Mouse (Mus musculus) naive thymus-derived CD4-positive, alpha-beta T cell, adult 2 months (primary cell): ENCODE results near the gene Lrit2.

Source experiments
- DNase-seq: peaks from one replicate; pipeline ENCODE4 v3.0.0-alpha.2; 2011; ENCODE audit warnings: low read depth

Gene Lrit2

DNA sequence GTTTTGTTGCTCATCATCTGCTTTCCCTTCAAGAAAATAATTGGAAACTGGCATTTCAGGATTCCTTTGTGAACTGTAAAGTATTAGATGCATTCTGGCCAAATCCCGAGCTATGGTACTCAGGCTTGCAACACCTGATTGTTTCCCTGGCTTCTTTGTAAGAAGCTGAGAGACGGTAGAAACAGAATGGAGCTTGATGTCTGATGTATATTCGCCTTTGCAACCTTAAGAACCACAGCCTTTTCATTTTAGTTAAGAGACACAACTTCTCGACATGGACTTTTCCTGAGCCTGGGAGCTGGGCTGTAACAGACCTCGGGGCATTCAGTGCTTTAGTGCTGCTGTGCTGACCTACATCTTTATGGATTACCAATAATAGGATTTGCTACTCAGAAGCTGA is at the start of gene Lrit2:
Lrit2 (plus strand) TSS at position 301 of the 400 bp plus-strand sequence.
- no peak for DNase-seq

DNA sequence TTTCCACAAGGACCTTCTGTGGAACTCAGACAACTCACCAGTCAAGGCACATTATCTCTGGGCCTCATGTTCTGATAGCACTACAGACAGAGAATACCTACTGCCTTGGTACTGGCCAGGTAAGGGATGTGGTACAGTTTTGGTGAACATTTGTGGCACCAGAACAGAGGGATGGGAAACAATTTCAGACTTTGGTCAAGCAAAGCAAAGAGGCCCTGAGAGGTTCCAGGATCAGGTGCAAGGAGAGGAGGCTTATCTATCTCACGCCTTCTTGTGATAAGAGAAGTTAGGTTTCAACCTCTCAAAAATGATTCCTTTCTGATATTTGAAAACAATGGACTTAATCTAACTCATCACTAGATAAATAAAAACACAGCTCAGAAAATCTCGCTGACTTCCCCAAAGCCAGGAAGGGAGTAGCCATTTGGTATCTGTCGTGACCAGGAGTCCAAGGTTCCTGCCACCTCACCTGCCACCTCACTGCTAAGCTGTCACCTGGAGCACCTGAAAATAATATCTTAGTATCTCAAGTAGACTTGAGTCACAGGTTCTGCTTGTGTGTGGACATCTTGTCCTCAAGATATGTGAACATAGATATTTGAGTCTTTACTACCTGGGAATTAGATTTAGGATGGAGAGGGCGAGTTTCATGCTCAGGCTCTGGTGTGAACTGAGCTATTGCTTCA is 40.3 kb upstream of the Lrit2 start:
- no peak for DNase-seq

DNA sequence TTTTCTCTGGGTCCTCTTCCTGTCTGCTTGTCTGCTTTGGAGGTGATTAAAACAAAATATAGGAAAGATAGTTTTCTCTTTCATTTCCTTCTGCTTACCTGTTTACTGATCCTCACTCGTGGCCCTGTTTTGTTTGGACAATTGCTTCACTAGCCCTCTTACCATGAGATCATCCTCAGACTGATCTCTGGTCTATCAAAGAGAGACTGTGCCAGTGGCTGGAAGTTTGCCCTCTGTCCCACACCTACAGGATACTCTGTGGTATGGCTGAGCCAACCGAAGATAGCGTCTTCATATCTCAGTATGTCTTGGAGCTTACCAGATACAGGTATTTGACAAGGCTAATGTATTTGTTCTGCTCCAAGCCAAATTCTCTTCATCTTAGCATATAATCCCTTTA is 39.8 kb upstream of the Lrit2 start:
- no peak for DNase-seq

DNA sequence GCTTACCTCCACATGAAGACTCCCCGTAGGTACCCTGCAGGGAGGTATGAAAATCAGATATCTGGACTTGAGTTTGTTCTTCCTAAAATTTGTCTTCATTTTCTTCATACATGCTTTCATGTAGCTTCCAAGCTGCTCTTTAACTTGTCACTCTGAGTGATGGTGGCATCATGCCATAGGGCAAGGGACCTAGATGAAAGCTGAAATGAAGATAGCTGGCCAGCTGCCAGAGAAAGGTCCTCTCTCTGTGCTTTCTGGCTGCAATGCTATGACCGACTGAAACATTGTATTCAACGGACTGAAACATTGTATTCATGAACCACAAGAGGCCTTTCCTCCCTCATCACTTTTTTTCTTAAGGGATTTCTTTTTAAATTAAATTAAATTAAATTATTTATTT is 39.2 kb upstream of the Lrit2 start:
- DNase-seq, result no peak

DNA sequence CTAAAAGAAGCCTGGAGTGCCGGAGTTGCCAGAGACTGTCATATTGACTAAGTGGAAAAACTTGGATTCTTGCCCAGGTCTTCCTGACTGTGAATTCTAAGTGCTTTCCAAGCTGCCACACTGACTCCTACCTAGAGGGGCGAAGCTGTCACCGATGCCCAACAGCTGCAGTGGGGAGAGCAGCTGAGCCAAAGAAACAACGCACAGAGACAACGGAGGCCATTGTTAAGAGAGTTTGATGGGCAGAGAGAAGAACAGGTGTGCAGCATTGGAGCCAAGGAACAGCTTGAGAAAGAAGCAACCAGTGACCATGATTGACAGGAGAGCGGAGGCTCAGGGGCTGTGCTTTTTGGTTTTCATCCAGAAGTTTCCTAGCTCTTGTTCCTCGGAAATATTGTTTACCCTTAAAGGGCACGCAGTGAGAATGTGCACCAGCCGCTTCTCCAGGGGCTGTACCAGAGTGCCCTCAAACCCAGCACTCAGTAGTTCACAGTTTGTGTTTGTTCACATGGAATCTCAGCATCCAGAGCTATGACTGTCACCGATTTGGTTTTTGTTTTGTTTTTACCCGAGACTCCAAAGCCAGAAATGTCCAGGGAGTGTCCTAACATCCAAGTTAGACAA is 35.1 kb upstream of the Lrit2 start:
- DNase-seq, result no peak

DNA sequence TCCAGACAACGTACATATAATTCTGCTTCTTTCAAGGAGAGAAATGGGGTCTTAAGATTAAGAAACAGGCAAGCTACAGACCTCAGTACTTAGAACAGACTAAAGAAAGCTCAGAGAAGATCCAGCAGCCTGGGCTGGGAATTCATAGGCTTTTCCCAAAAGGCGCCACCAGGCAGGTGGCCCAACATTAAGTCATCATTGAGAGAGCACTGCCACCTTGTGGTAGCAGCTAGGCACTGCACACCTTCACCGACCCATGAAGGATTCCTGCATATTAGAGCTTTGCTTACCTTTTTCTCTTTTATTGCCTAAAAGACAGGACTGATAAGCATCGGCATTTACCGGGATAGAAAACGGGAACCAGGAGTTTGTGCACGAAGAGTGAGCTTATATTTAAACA is 34.5 kb upstream of the Lrit2 start:
- peak; percentile 71 for DNase-seq

DNA sequence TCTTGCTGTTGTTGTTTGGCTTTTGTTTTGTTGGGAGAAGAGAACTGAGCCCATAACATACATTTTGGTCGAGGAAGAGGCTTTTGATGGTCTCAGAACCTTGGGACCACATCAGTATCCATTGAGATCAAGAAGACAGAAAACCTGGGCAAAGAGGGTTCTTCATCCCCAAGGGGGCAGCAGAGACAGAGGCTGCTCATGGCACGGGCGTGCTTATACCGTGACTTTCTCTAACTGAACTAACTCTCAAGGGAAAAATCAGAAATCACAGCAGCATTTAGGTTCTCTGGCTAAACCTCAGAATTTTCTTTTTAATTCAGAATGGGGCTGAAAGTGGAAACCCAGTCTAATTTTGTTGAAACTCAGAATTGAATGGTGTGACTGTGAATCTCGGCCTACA is 33.3 kb upstream of the Lrit2 start:
- DNase-seq, result no peak

DNA sequence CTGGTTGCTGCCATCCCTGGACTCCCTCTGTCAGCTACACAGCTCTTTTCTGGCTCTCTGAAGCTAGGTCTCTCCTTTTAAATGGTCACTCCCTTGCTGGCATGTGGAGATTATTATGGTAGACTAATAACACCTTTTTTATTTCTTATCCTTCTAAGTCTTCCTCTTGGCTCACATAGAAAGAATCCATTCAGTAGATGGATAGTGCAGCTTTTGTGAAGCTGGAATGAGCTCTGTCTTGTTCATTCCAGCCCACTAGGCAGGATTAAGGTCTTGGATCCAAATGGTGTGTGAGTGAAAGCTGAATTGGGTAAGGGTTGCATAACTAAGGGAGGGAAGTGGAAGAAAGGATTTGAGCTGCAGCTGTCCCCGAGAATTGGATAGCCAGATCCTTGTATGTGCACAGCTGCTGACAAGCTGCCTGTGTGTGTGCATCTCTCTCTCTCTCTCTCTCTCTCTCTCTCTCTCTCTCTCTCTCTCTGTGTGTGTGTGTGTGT is 18.8 kb upstream of the Lrit2 start, which contains the start of gene Rgr:
Rgr (minus strand) TSS at position 51 of the 497 bp plus-strand sequence.
- no peak for DNase-seq

DNA sequence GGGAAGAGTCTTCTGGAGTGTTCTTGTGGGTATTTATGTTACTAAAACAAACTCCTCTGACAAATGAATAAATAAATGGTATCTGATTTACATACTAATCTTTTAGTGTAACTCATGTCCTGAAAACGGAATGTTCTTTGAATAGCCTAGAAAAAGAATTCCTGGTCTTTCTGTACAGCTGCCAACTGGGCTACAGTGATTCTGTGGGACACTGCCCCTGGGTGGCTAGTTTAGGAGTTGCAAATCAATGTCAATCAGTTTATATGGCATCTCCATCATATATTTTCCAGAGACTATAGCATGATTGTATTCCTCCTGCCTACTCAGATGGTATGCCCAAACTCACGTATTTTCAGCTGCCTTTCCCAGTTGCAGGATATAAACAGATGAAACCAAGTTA is 2.9 kb upstream of the Lrit2 start:
- no peak for DNase-seq

DNA sequence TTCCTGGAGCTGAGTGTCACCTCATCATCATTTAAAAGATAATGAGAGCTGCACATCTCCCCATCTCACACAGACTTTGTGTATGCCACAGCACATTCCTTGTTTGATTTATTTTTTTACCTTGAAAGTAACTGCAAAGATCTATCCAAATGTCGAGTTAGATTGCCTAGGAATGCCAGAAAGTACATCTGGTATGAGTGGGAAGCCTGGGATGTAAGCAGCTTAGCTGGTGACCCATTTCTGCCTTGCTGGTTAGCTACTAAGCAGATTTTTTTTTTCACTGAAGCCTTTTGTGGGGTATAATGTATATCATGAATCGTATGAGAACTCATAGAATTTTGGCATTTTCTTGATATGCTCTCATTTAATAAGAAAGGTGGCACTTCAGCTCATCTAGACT is 1.1 kb upstream of the Lrit2 start:
- no peak for DNase-seq

DNA sequence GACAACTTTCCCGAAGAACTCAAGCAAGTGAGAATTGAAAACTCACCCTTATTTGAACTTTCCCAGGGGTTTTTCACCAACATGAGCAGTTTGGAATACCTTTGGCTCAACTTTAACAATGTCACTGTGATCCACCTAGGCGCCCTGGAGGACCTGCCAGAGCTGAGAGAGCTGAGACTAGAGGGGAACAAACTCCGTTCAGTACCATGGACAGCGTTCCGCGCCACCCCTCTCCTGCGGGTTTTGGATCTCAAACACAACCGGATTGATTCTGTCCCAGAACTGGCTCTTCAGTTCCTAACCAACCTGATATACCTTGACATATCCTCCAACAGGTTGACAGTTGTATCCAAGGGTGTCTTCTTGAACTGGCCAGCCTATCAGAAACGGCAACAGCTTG is 787 bp downstream of the Lrit2 start:
- DNase-seq, result no peak

DNA sequence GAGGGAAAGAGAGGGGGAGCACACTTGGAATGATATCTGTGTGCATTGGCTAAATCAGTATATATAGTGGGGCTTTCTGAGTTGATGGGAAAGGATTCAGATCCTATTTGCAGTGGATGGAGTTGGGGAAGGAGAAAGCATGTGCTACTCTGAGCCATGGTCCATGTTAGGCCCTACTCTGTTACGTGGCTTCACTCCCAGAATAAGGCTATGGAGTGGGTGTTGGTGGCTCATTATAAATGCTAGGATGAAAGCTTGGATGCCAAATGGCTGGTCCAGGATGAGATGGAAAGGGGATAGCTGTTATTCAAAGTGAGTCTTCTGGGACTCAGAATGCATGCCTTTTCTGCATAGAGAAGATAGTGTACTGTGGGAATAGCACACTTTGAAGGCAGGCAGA is 13.0 kb downstream of the Lrit2 start:
- DNase-seq, result no peak

DNA sequence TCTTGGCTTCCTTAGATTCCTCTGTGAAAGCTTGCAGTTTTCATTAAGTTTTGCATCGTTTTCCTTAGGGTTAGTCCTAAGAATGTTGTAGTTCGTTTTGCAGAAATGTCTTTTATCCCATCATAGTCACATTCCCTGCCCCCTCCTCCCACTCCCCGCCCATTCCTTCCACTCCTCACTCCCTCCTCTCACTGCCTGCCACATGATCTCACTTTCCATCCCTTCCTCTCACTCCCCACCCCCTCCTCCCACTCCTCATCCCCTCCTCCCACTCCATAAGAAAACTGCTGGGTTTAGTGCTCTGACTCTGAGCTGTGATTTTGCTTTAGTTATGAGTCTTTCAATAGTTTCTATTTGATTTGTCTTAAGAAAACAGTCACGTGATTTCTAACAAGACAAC is 16.0 kb downstream of the Lrit2 start:
- DNase-seq, result no peak

DNA sequence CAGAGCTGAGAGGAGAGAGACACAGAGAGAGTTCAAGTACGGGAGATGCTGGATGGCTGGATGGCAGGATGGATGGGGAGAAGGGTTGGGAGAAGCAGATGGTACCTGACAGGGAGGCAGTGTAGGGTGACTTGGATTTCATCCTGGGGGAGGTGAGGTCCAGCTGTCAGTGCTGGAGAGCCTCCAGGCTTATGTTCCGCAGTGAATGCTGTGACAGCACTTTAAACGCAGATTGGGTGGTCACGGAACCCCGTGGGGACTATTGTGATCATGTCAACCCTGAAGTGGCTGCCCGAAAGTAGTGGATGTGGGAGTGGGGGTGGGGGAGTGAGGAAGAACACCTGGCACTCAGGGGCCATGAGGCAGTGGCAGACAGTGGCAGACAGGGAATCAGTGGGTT is 26.7 kb downstream of the Lrit2 start:
- DNase-seq, result no peak

DNA sequence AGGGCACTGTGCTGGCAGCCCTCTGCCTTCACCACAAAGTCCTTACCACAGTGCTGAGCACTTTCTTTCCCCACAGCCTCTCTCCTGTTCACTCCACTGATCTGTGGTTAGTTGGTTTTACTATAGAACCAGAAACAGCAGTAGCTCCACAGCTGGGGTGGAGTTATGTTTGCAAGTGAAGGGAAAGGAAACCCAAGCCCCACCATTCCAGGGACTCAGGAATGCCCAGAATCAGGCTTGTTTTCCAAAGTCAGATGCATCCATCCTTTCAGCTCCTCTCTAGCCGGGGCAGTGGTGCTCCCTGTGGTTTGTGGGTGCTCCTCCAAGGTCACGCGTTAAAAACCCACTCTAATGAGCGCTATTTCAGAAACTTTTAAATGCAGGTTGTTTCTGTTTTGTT is 27.8 kb downstream of the Lrit2 start:
- no peak for DNase-seq

DNA sequence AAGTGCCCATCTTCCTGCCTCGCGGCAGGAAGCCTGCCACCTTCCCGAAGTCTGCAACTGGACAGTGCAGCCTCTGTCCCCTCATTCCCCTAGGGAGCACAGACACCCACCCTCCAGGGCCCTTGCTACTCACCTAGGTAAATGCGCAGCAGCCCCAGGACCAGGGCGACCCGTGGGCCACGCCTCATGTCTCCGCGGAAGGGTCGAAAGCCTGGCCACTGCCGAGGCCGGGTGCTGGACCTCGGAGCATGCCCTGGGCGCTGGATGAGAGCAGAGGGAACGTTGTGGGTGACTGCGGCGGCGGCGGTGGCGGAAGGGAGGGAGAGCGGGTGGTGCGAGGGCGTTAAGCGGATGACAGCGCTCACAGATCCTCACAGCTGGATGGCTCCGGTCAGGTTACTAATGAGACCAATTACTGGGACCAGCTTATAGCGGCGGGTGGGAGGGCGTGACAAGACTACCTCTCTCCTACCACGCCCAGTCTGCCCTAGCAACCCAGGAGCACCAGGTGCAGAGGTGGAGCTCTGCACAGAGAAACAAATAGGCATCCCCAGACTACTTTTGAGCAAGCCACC is 30.3 kb downstream of the Lrit2 start, which contains the start of gene Cdhr1:
Cdhr1 (minus strand) TSS at position 392 of the 575 bp plus-strand sequence.
- no peak for DNase-seq

DNA sequence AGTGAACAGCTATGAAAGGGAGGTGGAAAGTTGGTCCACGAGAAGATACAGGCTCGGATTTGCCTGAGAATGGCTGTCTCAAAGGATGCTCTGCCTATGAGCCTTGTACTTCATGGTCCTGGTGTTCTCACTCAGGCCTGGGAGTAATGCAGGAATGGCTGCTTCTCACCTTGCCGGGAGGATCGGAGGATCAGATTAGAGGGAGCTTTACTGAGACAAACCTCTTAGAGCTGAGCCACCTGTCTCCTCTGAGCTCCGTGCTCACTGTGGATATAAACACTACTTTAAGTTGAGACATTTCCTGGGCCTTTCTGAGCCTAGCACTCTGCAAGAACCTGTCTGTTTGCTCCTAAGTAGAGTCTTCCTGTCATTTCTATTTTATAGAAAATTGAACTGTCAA is 33.8 kb downstream of the Lrit2 start:
- DNase-seq, result no peak

DNA sequence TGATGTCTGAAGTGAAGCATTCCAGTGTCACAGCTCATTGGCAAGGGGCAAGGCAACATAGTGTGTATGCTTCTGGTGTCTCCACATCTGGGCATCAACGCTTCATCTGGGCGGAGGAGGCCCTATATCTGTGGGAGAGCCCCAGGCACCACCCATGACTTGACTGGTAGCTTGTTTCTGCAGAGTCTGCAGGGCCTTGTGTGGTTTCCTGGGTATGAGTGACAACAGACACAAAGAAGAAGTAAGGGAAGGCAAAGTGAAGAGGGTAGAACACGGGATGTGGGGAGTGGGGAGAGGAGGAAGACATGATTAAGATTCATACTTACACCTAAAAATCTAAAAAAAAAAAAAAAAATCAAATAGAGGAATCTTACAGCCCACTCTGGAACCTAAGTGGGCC is 34.8 kb downstream of the Lrit2 start:
- no peak for DNase-seq

DNA sequence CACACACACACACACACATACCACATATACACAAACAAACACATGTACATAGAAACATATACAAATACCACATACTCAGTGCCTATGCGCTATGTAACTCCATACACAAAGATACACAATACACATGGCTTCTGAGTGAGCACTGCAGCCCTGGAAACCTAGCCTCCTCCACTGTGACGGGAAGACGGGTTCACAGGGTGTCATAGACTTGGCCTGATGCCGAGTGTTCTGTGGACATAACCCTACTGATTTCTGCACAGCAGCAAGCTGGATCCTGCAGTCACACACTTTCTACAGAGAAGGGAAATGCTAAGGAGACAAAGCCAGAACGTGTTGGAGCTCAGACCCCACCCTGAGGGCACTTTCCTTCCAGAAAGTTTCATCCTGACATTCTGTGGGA is 37.0 kb downstream of the Lrit2 start:
- DNase-seq, result no peak

DNA sequence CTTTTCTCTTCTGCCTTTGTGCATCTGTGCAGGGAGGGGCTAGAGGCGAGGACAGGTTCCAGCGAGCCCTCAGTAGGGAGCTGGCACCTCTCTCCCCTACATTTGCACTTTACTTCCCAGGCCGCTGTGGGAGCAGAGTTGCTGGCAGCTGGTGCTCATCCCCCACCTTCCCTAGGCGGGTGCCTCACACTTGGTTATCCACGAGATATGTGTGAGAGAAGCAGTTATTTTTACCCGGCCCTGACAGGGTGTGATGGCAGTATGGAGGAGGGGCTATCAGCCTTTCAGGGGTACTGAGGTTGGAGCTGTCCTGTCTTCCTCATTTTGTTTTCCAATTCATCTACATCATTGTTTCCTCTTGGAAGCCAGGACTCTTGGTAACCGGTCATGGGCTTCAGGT is 38.1 kb downstream of the Lrit2 start:
- DNase-seq, result no peak

DNA sequence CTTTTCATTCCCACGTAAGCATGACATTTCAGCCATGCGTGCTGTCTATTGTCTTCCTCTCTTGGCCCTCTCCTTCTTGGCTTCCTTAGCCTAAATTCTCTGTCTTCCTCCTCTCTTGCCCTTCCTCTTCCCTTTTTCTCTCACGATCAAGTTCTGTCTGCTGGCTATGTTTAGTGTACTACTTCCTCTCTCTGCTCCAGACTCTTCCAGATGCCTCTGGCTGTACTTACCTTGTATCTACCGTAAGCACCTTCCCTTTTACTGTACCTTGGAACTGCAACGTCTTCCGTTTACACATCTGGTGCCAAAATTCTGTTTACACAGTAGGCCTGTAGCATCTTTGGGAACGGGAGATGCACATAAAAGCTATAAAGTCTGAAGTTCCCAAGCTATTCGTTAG is 41.7 kb downstream of the Lrit2 start:
- DNase-seq, result no peak

DNA sequence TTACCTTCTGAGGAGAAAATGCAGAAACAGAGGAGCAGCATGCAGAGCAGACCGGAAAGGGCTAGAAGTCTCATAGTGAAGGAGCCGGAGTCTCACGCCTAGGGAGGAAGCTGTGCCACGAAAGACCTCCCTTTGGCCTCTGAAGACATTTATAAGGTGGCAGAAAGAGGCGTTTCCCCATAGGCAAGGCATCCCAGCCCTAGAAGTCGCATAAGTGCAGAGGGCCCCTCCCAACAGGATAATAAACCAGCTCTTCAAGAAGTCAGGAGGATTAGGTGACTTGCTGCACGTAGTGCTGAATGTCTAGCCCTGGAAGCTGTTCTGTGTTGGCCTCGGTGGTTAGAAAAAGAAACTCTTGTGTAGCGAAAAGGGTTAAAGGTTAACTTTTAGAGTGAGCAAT is 42.2 kb downstream of the Lrit2 start:
- no peak for DNase-seq

DNA sequence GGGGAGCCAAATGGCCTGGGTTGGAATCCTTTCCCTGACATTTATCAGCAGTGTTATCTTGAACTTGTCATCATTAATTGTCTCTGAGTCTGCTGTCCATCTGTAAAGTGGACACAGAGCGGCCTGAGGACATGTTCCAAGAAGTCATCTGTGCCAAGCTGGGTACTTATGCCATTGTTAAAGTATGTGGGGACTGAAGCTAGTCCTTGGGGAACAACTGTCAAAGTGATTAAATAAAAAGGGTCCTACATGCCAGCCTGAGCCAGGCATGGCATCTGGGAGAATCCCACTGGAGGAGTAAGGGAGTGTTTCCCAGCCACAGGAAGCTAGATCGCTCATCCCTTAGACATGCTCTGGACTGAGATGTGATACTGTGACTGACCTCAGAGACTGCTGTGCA is 42.7 kb downstream of the Lrit2 start:
- DNase-seq, result no peak

DNA sequence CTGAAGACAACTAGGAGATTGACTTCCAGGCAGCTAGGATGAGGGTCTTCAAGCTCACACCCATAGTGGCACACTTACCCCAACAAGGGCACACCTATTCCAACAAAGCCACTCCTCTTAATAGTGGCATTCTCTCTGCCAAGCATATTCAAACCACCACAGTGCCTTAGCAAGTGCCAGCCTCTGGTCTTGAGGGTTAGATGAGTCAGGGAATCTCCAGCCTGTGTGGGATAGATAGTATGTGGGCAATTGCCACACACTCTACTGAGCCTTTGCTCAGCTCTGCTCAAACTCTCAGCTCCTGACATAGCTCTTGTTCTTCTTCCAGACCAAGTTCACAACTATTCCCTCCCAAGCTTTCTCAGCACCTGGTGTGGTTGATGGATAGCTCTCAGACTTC is 43.6 kb downstream of the Lrit2 start:
- no peak for DNase-seq
